Mouse (Mus musculus) midbrain, postnatal 0 days (tissue): ENCODE results near the gene Lct. TPM values are rescaled to one million over a fixed set of nuclear protein-coding genes. Genes with fewer than 3 reads are reported as not detected.
"Not testable (repeated sequence)": the region's sequence is repeated elsewhere in the genome, so short reads cannot be mapped to it uniquely, and the experiment has no call there.

Experiments used
- ATAC-seq: fragments of 200-750 bp; cut with Nextera tagmentation; 2 replicates; pipeline ENCODE4 v1.8.0; 2017; ENCODE audit warnings: moderate number of reproducible peaks, mild to moderate bottlenecking, moderate TSS enrichment, moderate library complexity; ENCODE audit not compliant: low FRiP score
- DNase-seq: peaks from one replicate; pipeline ENCODE4 v3.0.0-alpha.2; 2015; ENCODE audit warnings: low spot score
- H3K27ac ChIP-seq: fragments of 300-500 bp; sonication (generic); 2 replicates; pipeline ENCODE4 v1.5.1; 2014; ENCODE audit warnings: low read depth, mild to moderate bottlenecking, low read length, mixed read lengths
- H3K27me3 ChIP-seq: fragments of 300-500 bp; sonication (generic); 2 replicates; pipeline ENCODE4 v1.6.1; 2014; ENCODE audit warnings: low read length, control low read depth, mixed read lengths; ENCODE audit not compliant: insufficient read depth
- H3K36me3 ChIP-seq: fragments of 300-500 bp; sonication (generic); 2 replicates; pipeline ENCODE4 v1.6.1; 2014; ENCODE audit warnings: low read length, control low read depth, mixed read lengths; ENCODE audit not compliant: insufficient read depth
- H3K4me1 ChIP-seq: fragments of 300-500 bp; sonication (generic); 2 replicates; pipeline ENCODE4 v1.6.1; 2014; ENCODE audit warnings: mild to moderate bottlenecking, control low read depth, antibody characterized with exemption, low read length, mixed read lengths; ENCODE audit not compliant: insufficient read depth
- H3K4me2 ChIP-seq: fragments of 300-500 bp; sonication (generic); 2 replicates; pipeline ENCODE4 v1.6.1; 2014; ENCODE audit warnings: low read depth, mild to moderate bottlenecking, low read length, mixed read lengths; ENCODE audit not compliant: poor library complexity, severe bottlenecking
- H3K4me3 ChIP-seq: fragments of 300-500 bp; sonication (generic); 2 replicates; pipeline ENCODE4 v1.5.1; 2014; ENCODE audit warnings: low read depth, mild to moderate bottlenecking, low read length, moderate library complexity
- H3K9ac ChIP-seq: fragments of 300-500 bp; sonication (generic); replicated peaks from 2 replicates; pipeline ENCODE4 v1.6.1; 2014; ENCODE audit warnings: mild to moderate bottlenecking, low read length, moderate library complexity, mixed read lengths; ENCODE audit not compliant: poor library complexity, severe bottlenecking
- H3K9me3 ChIP-seq: fragments of 300-500 bp; sonication (generic); 2 replicates; pipeline ENCODE4 v1.6.1; 2016; ENCODE audit warnings: low read length, control low read depth
- CTCF ChIP-seq: IDR thresholded peaks from 2 replicates; pipeline ENCODE4 v1.5.1; 2016; ENCODE audit warnings: antibody characterized with exemption, mild to moderate bottlenecking
- WGBS: fragments of 180-500 bp; shearing (Covaris S2); extraction: QIAGEN DNeasy Blood & Tissue Kit; methylation state at CpG from one replicate; pipeline ENCODE4 v1.1.7; 2014; 5-methylcytosine and 5-hydroxymethylcytosine counted together
- polyA plus RNA-seq: library from polyadenylated mRNA; unstranded; fragments of >200 nt; fragmentation: Nextera tagmentation; extraction: Ambion mirVana; gene quantifications from 2 replicates; pipeline ENCODE4 v1.2.1, GENCODE M21; 2015
- total RNA-seq: library from RNA; depleted of rRNA; stranded (reverse); fragments of >200 nt; gene quantifications from 2 replicates; pipeline ENCODE4 v1.2.3, GENCODE M21; 2014

Gene Lct
- total and polyA plus RNA-seq, 2 experiments from 2014 or later, result 0.38 to 0.70 TPM

DNA sequence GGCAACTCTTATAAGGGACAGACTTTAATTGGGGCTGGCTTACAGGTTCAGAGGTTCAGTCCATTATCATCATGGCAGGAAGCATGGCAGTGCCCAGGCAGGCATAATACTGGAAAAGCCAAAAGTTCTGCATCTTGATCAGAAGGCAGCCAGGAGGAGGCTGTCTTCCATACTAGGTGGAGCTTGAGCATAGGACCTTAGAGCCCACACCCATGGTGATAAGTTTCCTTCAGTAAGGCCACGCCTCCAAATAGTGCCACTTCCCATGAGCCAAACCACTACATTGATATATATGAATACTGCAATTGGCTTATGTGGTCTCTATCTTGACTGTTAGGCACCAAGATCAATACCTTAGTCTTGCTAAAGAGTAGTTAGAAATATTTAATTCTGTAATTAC is 52.2 kb downstream of the Lct start:
- DNase-seq (no peak), ATAC-seq (no peak)
- no peak for TF ChIP-seq CTCF

DNA sequence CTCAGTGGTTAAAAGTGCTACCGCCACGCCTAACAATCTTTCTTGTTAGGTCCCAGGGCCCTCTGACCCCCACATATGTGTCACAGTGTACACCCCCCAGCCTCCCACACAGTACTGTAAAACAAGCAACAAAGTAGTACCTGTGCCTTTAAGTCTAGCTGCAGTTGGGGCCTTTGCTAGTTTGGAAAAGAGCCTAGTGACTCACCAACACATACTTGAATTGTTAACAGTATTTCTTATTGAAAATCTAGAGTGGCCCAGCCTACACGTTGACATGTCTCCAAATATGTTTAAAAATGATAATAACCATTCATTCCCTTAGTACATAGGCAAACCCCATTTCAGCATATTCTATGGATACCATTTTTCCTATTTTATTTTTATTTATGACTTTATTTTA is 57.4 kb downstream of the Lct start:
- Histone ChIP-seq H3K4me2 (no peak overlapping the region), H3K4me3 (no peak overlapping the region), H3K9me3 (no peaks in the 10 kb centered on the region), H3K27ac (no peak overlapping the region), H3K4me1 (no peaks in the 10 kb centered on the region), H3K27me3 (no peaks in the 10 kb centered on the region), H3K9ac (no peak overlapping the region), H3K36me3 (peaks cover 42% of the 10 kb centered on the region)
- no peak for ATAC-seq
- no peak for DNase-seq
- no peak for TF ChIP-seq CTCF
- 97% methylated on average over 3 of the region's 3 CpGs for WGBS

More for the DNA sequence above, 52.2 kb downstream of the Lct start:
- H3K27ac ChIP-seq, result no peak overlapping the region
- peaks cover 54% of the 10 kb centered on the region for H3K36me3 ChIP-seq
- no peaks in the 10 kb centered on the region for H3K9me3 ChIP-seq
- H3K4me1 ChIP-seq, result no peaks in the 10 kb centered on the region
- 100% methylated on average over 1 of the region's 1 CpGs for WGBS
- H3K4me3 ChIP-seq, result no peak overlapping the region
- no peaks in the 10 kb centered on the region for H3K27me3 ChIP-seq
- H3K4me2 ChIP-seq, result no peak overlapping the region
- no peak overlapping the region for H3K9ac ChIP-seq

DNA sequence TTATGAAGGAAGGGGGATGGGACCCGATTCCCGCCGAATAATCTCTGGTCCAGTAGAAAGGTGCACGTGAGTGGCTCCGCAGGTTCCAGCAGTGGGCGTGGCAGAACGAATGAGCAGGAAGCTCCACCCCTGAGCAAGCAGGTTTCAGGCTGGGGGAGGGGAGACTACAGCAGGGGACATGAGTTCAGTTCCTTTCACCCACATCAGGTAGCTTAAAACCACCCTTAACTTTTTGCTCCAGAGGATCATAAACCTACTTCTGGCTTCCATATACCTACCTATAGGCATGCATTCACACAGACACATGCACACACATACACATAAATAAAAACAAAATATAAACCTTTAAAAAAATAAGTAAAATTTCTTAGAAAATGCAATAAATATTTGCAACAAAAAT is 61.1 kb downstream of the Lct start:
- DNase-seq, H3K27me3 ChIP-seq, H3K4me2 ChIP-seq, H3K27ac ChIP-seq, ATAC-seq, H3K9me3 ChIP-seq, H3K4me1 ChIP-seq, H3K4me3 ChIP-seq, H3K9ac ChIP-seq: not testable (repeated sequence)
- peaks cover 39% of the 10 kb centered on the region for H3K36me3 ChIP-seq
- WGBS, result 86% methylated on average over 7 of the region's 7 CpGs

DNA sequence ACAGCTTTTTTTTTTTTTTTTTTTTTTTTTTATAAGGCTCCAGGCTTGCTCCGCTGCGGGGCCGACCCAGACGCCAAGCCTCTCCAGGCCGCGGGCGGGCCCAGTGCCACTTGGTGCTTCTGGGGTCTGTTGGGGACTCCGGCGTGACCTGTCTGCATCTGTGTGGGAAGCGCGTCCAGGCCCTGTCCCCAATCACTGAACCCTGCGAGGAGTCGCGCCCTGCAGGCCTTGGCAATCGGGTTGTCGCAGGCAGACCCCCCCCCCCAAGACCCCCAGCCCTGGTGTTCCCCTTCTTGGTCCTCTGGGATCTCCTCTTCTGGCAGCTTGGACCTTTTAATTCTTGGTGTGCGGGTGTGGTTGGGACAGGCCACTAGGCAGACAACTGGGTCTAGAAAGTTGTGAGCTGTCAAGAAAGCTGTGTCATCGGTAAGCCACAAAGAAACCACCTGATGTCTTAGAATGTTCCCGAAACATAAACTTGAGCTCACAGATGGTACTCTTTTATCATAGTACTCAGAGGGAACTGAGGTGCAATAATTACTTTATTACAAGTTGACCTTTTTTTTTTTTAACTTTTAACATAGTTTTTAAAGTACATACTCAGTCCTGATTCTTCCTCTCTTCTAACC is 83.3 kb downstream of the Lct start:
- Histone ChIP-seq H3K9ac (peak overlapping the region; percentile 81), H3K9me3 (no peaks in the 10 kb centered on the region), H3K4me3 (peak overlapping the region; percentile 77), H3K4me1 (peaks cover 6% of the 10 kb centered on the region; the same call in 1 of the 2 replicates), H3K27ac (peak overlapping the region; percentile 92), H3K27me3 (no peaks in the 10 kb centered on the region), H3K4me2 (peak overlapping the region; percentile 94), H3K36me3 (no peaks in the 10 kb centered on the region)
- WGBS, result 1% methylated on average over 18 of the region's 19 CpGs
- no peak for TF ChIP-seq CTCF
- peak; percentile 50; the same call in 1 of the 2 replicates for ATAC-seq
- peak; percentile 29 for DNase-seq

DNA sequence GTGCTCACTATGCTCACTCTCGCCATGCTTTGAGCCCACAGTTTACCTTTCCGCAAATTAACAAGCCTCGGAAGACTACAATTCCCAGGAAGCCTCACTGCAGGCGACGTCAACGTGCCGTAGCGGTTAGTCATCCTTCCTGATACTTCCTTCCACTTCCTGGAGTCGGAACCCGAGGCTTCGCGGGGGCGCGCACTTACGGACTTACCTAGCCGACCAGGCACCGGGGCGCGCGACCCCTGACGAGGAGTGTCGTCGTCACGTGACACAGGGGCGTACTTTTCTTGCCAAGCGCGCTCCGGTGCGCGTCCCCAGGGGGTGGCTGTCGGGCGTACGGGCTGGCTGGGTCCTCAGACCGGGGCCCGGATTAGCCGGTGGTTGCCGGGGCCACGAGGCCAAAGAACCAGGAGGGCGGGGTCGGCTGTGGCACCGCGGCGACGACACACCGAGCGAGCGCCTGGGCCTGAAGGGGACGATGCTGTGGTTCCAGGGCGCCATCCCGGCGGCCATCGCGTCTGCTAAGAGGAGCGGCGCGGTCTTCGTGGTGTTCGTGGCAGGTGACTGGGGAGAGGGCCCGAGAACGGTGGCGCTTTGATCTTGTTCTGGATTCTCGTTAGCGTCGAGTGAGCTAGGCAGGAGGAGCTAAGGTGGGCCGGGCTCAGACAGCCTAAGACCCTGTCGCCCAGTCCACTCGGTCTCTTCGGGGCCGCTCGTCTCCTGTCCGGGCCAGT is 84.0 kb downstream of the Lct start:
- WGBS, result 0% methylated on average over 67 of the region's 71 CpGs

DNA sequence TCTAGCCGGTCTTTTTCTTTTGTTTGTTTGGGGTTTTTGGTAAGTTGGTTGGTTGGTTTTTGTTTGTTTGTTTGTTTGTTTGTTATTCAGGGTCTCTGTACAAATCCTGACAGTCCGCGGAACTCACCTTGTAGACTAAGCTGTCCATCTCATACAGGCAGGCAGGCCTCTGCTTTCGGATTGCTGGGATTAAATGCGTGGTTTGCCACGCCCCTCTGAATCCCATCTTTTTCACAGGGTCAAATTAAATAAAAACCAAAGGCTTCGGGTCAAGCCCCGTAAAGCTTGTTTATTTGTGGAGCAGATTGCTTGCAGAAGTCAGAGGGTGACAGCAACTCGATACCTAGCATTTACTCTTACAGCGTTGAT is 84.5 kb downstream of the Lct start, which contains the start of gene Ubxn4:
Gene Ubxn4, plus strand, starts transcription at position 338 of the 369 bp plus-strand sequence.
- Histone ChIP-seq H3K9ac (peak within 1 kb of the TSS; percentile 81), H3K4me2 (peak within 1 kb of the TSS; percentile 94), H3K4me3 (peak within 1 kb of the TSS; percentile 77), H3K9me3 (no peaks in the 10 kb centered on the region), H3K27ac (peak within 1 kb of the TSS; percentile 92), H3K27me3 (no peaks in the 10 kb centered on the region), H3K36me3 (no peaks in the 10 kb centered on the region), H3K4me1 (peaks cover 6% of the 10 kb centered on the region; the same call in 1 of the 2 replicates)
- ATAC-seq, result peak; percentile 39
- TF ChIP-seq CTCF, result no peak
- WGBS, result 6% methylated on average over 10 of the region's 10 CpGs
- DNase-seq, result no peak

More for the DNA sequence above, 84.0 kb downstream of the Lct start:
- Histone ChIP-seq H3K27ac (peak overlapping the region; percentile 92), H3K9ac (peak overlapping the region; percentile 81), H3K27me3 (no peaks in the 10 kb centered on the region), H3K4me2 (peak overlapping the region; percentile 94), H3K9me3 (no peaks in the 10 kb centered on the region), H3K4me3 (peak overlapping the region; percentile 77), H3K36me3 (no peaks in the 10 kb centered on the region), H3K4me1 (peaks cover 6% of the 10 kb centered on the region; the same call in 1 of the 2 replicates)
- no peak for TF ChIP-seq CTCF
- peak; percentile 98 for DNase-seq
- peak; percentile 96 for ATAC-seq
